In genomic region chr1:69688118-69688517, GRCm38 (mm10) we compare ENCODE assay signal across 8 mouse cellular contexts. TPM values are rescaled to one million over a fixed set of nuclear protein-coding genes. Genes with fewer than 3 reads are reported as not detected.
A peak's percentile ranks its signal among the peaks of the same experiment; 100 is the strongest.
DNase-seq lines count a peak whose midpoint lies in the region; ATAC-seq and TF ChIP-seq lines count a peak whose summit lies in the region.

No protein-coding gene starts in this region.

- H3K4me1 ChIP-seq in heart, adult 2 months (ENCODE audit: control insufficient read depth, insufficient read depth, low read length) = peaks cover 2% of the 10 kb centered on the region
- peaks cover 7% of the 10 kb centered on the region; the same call in 1 of the 2 replicates for H3K4me1 ChIP-seq in heart, postnatal 0 days (ENCODE audit: control insufficient read depth, insufficient read depth)

- no peaks in the 10 kb centered on the region for H3K27me3 ChIP-seq in heart, adult 2 months (ENCODE audit: control insufficient read depth, insufficient read depth, low read length)
- no peaks in the 10 kb centered on the region for H3K27me3 ChIP-seq in heart, postnatal 0 days (ENCODE audit: control insufficient read depth, insufficient read depth, low read length)

- H3K27ac ChIP-seq in heart, adult 2 months = peak overlapping the region; percentile 90
- peak overlapping the region; percentile 96 for H3K27ac ChIP-seq in heart, postnatal 0 days (ENCODE audit: low read depth)
- H3K27ac ChIP-seq in macrophage = no peak overlapping the region

- peak overlapping the region; percentile 92 for H3K4me2 ChIP-seq in heart, postnatal 0 days (ENCODE audit: low read depth, low read length)

- H3K36me3 ChIP-seq in heart, adult 2 months (ENCODE audit: control insufficient read depth, insufficient read depth, low read length) = no peaks in the 10 kb centered on the region
- no peaks in the 10 kb centered on the region for H3K36me3 ChIP-seq in heart, postnatal 0 days (replicated peaks; ENCODE audit: control insufficient read depth, insufficient read depth, low read length)
- no peaks in the 10 kb centered on the region for H3K36me3 ChIP-seq in macrophage (ENCODE audit: inconsistent target)

- no peaks in the 10 kb centered on the region for H3K79me2 ChIP-seq in heart, adult 2 months (replicated peaks; ENCODE audit: control insufficient read depth, insufficient read depth, low read length)
- no peaks in the 10 kb centered on the region for H3K79me2 ChIP-seq in macrophage (ENCODE audit: inconsistent target)

- no peak for TF ChIP-seq CTCF in heart, adult 2 months (IDR thresholded peaks at IDR 0.05)
- no peak for TF ChIP-seq CTCF in heart, postnatal 0 days (IDR thresholded peaks at IDR 0.05; ENCODE audit: low read depth)

- WGBS in heart, adult 2 months = 2% methylated on average over 4 of the region's 4 CpGs
- under 1% methylated on average over 4 of the region's 4 CpGs for WGBS in heart, postnatal 0 days
- WGBS in macrophage (ENCODE audit: missing documents) = 0% methylated on average over 4 of the region's 4 CpGs

- peak overlapping the region; percentile 81 for H3K4me3 ChIP-seq in heart, adult 2 months
- H3K4me3 ChIP-seq in heart, postnatal 0 days (ENCODE audit: low read depth, low read length) = peak overlapping the region; percentile 94
- H3K4me3 ChIP-seq in macrophage (ENCODE audit: inconsistent target) = peak overlapping the region; percentile 60

- no peaks in the 10 kb centered on the region for H3K9me3 ChIP-seq in heart, postnatal 0 days (replicated peaks; ENCODE audit: control insufficient read depth, low read length)

- ATAC-seq in heart, postnatal 0 days (ENCODE audit: insufficient read depth, low read depth) = no peak

- intact Hi-C loops in heart, adult 2 months (cut with DNase I) = loop anchor here (5.0 kb wide), 1 partner anchor 446 kb away; no protein-coding TSS in a partner anchor
- intact Hi-C loops in heart, postnatal 25 days (cut with DNase I) = loop anchor here (2.0 to 5.0 kb wide), 2 partner anchors 355 to 446 kb away; no protein-coding TSS in a partner anchor

- H3K9ac ChIP-seq in heart, adult 2 months (ENCODE audit: low read depth, low read length) = no peak overlapping the region; the same call in 1 of the 2 replicates
- peak overlapping the region; percentile 61 for H3K9ac ChIP-seq in heart, postnatal 0 days (replicated peaks; ENCODE audit: low read depth, low read length)

- TF ChIP-seq POLR2A in heart, adult 2 months (IDR thresholded peaks at IDR 0.05; ENCODE audit: insufficient read depth, low read depth, low read length) = no peak

- peak in 1 of 2 experiments; percentile 3 for DNase-seq in heart, adult 2 months
- DNase-seq in heart, postnatal 25 days (ENCODE audit: low spot score) = no peak
- peak; percentile 26 for DNase-seq in brain, adult 2 months (ENCODE audit: low read depth, low spot score)
- DNase-seq in heart, postnatal 0 days (ENCODE audit: low spot score) = peak; percentile 14
- DNase-seq in left cerebral cortex, adult 18-20 months (ENCODE audit: low spot score in 2 of 2) = no peak
- DNase-seq in ovary, postnatal 10 days (ENCODE audit: low spot score) = no peak
- DNase-seq in ovary, postnatal 36 days (ENCODE audit: low spot score) = no peak

- no peak for TF ChIP-seq EP300 in heart, adult 2 months (IDR thresholded peaks at IDR 0.05; ENCODE audit: insufficient read depth, low read depth, low read length)
- TF ChIP-seq EP300 in heart, postnatal 0 days (IDR thresholded peaks at IDR 0.05; ENCODE audit: low read depth) = no peak

RNA-seq across cellular contexts. Expression of gene Ikzf2, which starts 1.1 kb away (rescaled TPM):
- total RNA-seq in heart, adult 2 months (2021) = 1 to 10 TPM; 6.1 to 7.9 TPM
- 1.8 and 2.5 TPM in 2 replicates for polyA plus RNA-seq in heart, adult 2 months (2012; rRNA removed)
- total RNA-seq in heart, postnatal 25 days (2021) = 1 to 10 TPM; 5.2 to 7.2 TPM
- 3.3 and 4.7 TPM in 2 replicates for total RNA-seq in heart, postnatal 0 days (2014; rRNA removed; ENCODE audit: low replicate concordance)
- 1.3 and 1.7 TPM in 2 replicates for polyA plus RNA-seq in heart, postnatal 0 days (2015; fragmentation: Nextera tagmentation; extraction: Ambion mirVana)
- 10 to 100 TPM in 10 of 26 experiments, 1 to 10 TPM in 16; 2.7 to 22.0 (median 9.3) TPM for total RNA-seq in macrophage (2018; cell fraction: chromatin; rRNA removed)
- 1 to 10 TPM in 24 of 26 experiments, under 1 TPM in 2; 0.65 to 2.9 (median 1.7) TPM for total RNA-seq in macrophage (2018; cell fraction: cytosol; rRNA removed)
- total RNA-seq in macrophage (2018; cell fraction: nucleus; rRNA removed) = 10 to 100 TPM in 2 of 26 experiments, 1 to 10 TPM in 23, under 1 TPM in 1; 0.96 to 11.2 (median 4.8) TPM
- polyA plus RNA-seq in macrophage (2018) = 0.59 to 1.1 TPM (median 0.60 TPM) in 3 replicates
- 1 to 10 TPM; 4.3 to 6.3 TPM for total RNA-seq in left cerebral cortex, adult 18-20 months (2021)

Comparison
In these comparisons a context has a peak if more than half of its experiments do, and no peak if none do; other contexts are left out.
1. DNase-seq: peak in brain, adult 2 months (single experiment) and heart, postnatal 0 days (single experiment); none in heart, postnatal 25 days (single experiment), left cerebral cortex, adult 18-20 months (0 of 2), ovary, postnatal 10 days (single experiment) and ovary, postnatal 36 days (single experiment).
2. Peak in every context shown above with its lines, with median percentiles within 50 percentile points of each other: H3K4me3 ChIP-seq.